Mouse (Mus musculus) layer of hippocampus, adult 18-20 months (tissue): ENCODE measurements around the gene Akap8l. TPM values are rescaled to one million over a fixed set of nuclear protein-coding genes. Genes with fewer than 3 reads are reported as not detected.

Experiments used
- DNase-seq, 2 experiments: peaks; one replicate each; pipeline ENCODE4 v3.0.0; 2022; ENCODE audit warnings: low spot score in 2 of 2
- long read RNA-seq: library from polyadenylated mRNA; stranded (forward); transcript quantifications from one replicate; pipeline ENCODE4 v2.0.0, GENCODE M21; 2021
- total RNA-seq, 2 experiments: library from RNA; stranded (reverse); gene quantifications; 2 replicates each; pipeline ENCODE4 v1.2.3; 2021

Gene Akap8l
- total RNA-seq, result 100 to 1,000 TPM; 185 to 206 TPM
- long read RNA-seq, full-length matches to known transcripts, result 76 of 185 reads
- long read RNA-seq, partial matches to known transcripts, result 33 of 185 reads
- long read RNA-seq, other reads (novel, unspliced or antisense), result 76 of 185 reads

- peak; percentile 97 to 100 for DNase-seq
Measured at GRCm38 (mm10) chr17:32350382-32350983, at the start of gene Akap8l. Gene Akap8l (minus strand): TSS chr17:32350607.

GRCm38 (mm10) chr17:32396266-32396665 is 45.9 kb upstream of the Akap8l start:
- DNase-seq, result no peak

GRCm38 (mm10) chr17:32393944-32394343 is 43.5 kb upstream of the Akap8l start:
- no peak for DNase-seq

GRCm38 (mm10) chr17:32389101-32389659 is 38.8 kb upstream of the Akap8l start, which contains the start of gene Wiz:
Gene Wiz (minus strand): TSS chr17:32389439.
- DNase-seq, result peak; percentile 90 to 95

GRCm38 (mm10) chr17:32388370-32389100 is 38.1 kb upstream of the Akap8l start:
- DNase-seq, result peak; percentile 21 to 23

GRCm38 (mm10) chr17:32387986-32388369 is 37.6 kb upstream of the Akap8l start:
- DNase-seq, result no peak

- DNase-seq, result peak; percentile 37 to 67
Measured at GRCm38 (mm10) chr17:32386659-32387432, 36.4 kb upstream of the Akap8l start.

- DNase-seq, result no peak
Measured at GRCm38 (mm10) chr17:32383661-32384060, 33.3 kb upstream of the Akap8l start.

GRCm38 (mm10) chr17:32382576-32382975 is 32.2 kb upstream of the Akap8l start:
- no peak for DNase-seq

GRCm38 (mm10) chr17:32378786-32379185 is 28.4 kb upstream of the Akap8l start:
- DNase-seq, result no peak

- no peak for DNase-seq
Measured at GRCm38 (mm10) chr17:32377137-32377536, 26.7 kb upstream of the Akap8l start.

- no peak for DNase-seq
Measured at GRCm38 (mm10) chr17:32376475-32376874, 26.1 kb upstream of the Akap8l start.

GRCm38 (mm10) chr17:32368991-32369578 is 18.7 kb upstream of the Akap8l start:
- no peak for DNase-seq

GRCm38 (mm10) chr17:32367706-32368105 is 17.3 kb upstream of the Akap8l start:
- no peak for DNase-seq

GRCm38 (mm10) chr17:32365296-32365695 is 14.9 kb upstream of the Akap8l start:
- DNase-seq, result no peak

GRCm38 (mm10) chr17:32364850-32365249 is 14.4 kb upstream of the Akap8l start:
- DNase-seq, result no peak

GRCm38 (mm10) chr17:32364331-32364730 is 13.9 kb upstream of the Akap8l start:
- peak; percentile 84 to 91 for DNase-seq

- DNase-seq, result no peak
Measured at GRCm38 (mm10) chr17:32363821-32364301, 13.5 kb upstream of the Akap8l start.

- DNase-seq, result no peak
Measured at GRCm38 (mm10) chr17:32362686-32363085, 12.3 kb upstream of the Akap8l start.

- no peak for DNase-seq
Measured at GRCm38 (mm10) chr17:32359928-32360327, 9.5 kb upstream of the Akap8l start.

GRCm38 (mm10) chr17:32358943-32359340 is 8.5 kb upstream of the Akap8l start:
- no peak for DNase-seq
